Mouse (Mus musculus) brain, embryonic 14.5 days (tissue): ENCODE data around the gene Ciao2b.

Source experiments
- CTCF ChIP-seq: fragments of 200-500 bp; IDR thresholded peaks from 2 replicates; pipeline ENCODE4 v1.5.1; 2012; ENCODE audit warnings: inconsistent platforms, mild to moderate bottlenecking, moderate library complexity, borderline replicate concordance; ENCODE audit not compliant: insufficient read depth, insufficient read length; ENCODE audit errors: extremely low read depth
- POLR2A ChIP-seq: fragments of 200-500 bp; IDR thresholded peaks from 2 replicates; pipeline ENCODE4 v1.6.1; 2012; ENCODE audit warnings: mild to moderate bottlenecking, inconsistent platforms, borderline replicate concordance; ENCODE audit not compliant: poor library complexity, insufficient read depth, insufficient read length, severe bottlenecking; ENCODE audit errors: extremely low read depth

DNA sequence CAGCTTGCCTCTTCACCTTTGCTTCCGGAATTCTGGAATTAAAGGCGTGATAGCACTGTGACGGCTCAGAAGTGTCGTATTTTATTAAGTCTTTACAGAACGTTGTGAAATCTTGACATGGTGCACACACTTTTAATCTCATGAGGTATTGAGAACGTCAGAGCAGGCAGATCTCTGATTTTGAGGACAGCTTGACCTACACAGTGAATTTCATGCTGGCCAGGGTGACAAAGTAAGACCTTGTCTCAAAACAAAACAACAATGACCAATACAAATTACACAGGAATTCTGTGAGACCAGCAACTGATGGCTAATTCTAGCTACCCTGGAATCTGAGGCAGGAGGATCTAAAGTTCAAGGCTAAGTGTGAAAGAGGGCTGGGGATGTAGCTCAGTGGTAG lies 49.2 kb downstream of the Ciao2b start:
- no peak for TF ChIP-seq CTCF
- no peak for TF ChIP-seq POLR2A
